Mouse (Mus musculus) C2C12 (cell line): ENCODE measurements around the gene Abcc1. TPM values are rescaled to one million over a fixed set of nuclear protein-coding genes. Genes with fewer than 3 reads are reported as not detected.

Experiments
- H3K27me3 ChIP-seq: one replicate; pipeline ENCODE4 v1.6.1; 2011; ENCODE audit not compliant: control insufficient read depth, insufficient read depth, insufficient read length
- H3K36me3 ChIP-seq: one replicate; pipeline ENCODE4 v1.6.1; 2011; ENCODE audit not compliant: control insufficient read depth, insufficient read depth
- H3K4me3 ChIP-seq: one replicate; pipeline ENCODE4 v1.5.1; 2011; ENCODE audit warnings: mild to moderate bottlenecking, control low read depth; ENCODE audit not compliant: poor library complexity, insufficient read depth, severe bottlenecking
- H3K79me2 ChIP-seq: one replicate; pipeline ENCODE4 v1.6.1; 2011; ENCODE audit not compliant: control insufficient read depth, insufficient read depth
- H3K79me3 ChIP-seq: one replicate; pipeline ENCODE4 v1.6.1; 2011; ENCODE audit warnings: low read depth, control low read depth
- H3ac ChIP-seq: one replicate; pipeline ENCODE3; 2011; ENCODE audit warnings: low read depth; ENCODE audit not compliant: control insufficient read depth, insufficient read length
- CEBPB ChIP-seq: IDR thresholded peaks from one replicate; pipeline ENCODE4 v1.6.1; 2011; ENCODE audit warnings: low read depth, mild to moderate bottlenecking, control low read depth, moderate library complexity
- CTCF ChIP-seq: IDR thresholded peaks from one replicate; pipeline ENCODE4 v1.5.1; 2011; ENCODE audit not compliant: control insufficient read depth, insufficient read depth, insufficient read length
- FOSL1 ChIP-seq: IDR thresholded peaks from one replicate; pipeline ENCODE4 v1.8.0; 2011; ENCODE audit warnings: mild to moderate bottlenecking, low read length; ENCODE audit not compliant: poor library complexity, insufficient read depth, severe bottlenecking
- MAX ChIP-seq: IDR thresholded peaks from one replicate; pipeline ENCODE4 v1.6.1; 2011; ENCODE audit warnings: mild to moderate bottlenecking, control low read depth
- MYOD1 ChIP-seq: IDR thresholded peaks from one replicate; pipeline ENCODE4 v1.6.1; 2011; ENCODE audit warnings: low read depth; ENCODE audit not compliant: control insufficient read depth, insufficient read length
- MYOG ChIP-seq: IDR thresholded peaks from one replicate; pipeline ENCODE4 v1.6.1; 2011; ENCODE audit not compliant: control insufficient read depth, insufficient read length; ENCODE audit errors: extremely low read depth
- USF1 ChIP-seq: IDR thresholded peaks from one replicate; pipeline ENCODE4 v1.6.1; 2011; ENCODE audit warnings: low read depth, mild to moderate bottlenecking, control low read depth, moderate library complexity
- polyA plus RNA-seq: library from polyadenylated mRNA; unstranded; fragments of >200 nt; fragmentation: generic; extraction: Trizol; gene quantifications from one replicate; pipeline ENCODE4 v1.2.1, GENCODE M21; 2012; ENCODE audit warnings: missing spikeins

The Abcc1 gene
- polyA plus RNA-seq, 1 experiment, result 35.8 TPM

DNA sequence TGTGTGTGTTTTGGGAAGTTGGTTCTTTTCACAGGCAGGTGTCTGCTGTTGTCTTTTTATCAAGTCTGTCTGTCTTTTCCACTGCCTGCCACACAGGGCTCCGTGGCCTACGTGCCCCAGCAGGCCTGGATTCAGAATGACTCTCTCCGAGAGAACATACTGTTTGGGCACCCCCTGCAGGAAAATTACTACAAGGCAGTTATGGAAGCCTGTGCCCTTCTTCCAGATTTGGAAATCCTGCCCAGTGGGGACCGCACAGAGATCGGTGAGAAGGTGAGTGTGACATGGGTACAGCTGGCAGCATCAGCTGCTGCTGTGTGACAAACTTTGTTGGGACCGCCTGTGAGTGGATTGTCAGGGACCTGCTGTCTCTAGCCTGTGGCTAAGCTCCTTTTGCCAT lies 83.8 kb downstream of the Abcc1 start:
- Histone ChIP-seq H3K27me3 (no peaks in the 10 kb centered on the region), H3K4me3 (no peak overlapping the region), H3K79me2 (no peaks in the 10 kb centered on the region), H3K36me3 (peaks cover 71% of the 10 kb centered on the region), H3ac (no peak overlapping the region), H3K79me3 (peaks cover 7% of the 10 kb centered on the region)
- TF ChIP-seq MYOD1, result no peak
- no peak for TF ChIP-seq MYOG
- TF ChIP-seq CTCF, result no peak
- TF ChIP-seq MAX, result no peak
- no peak for TF ChIP-seq FOSL1
- no peak for TF ChIP-seq CEBPB
- no peak for TF ChIP-seq USF1

DNA sequence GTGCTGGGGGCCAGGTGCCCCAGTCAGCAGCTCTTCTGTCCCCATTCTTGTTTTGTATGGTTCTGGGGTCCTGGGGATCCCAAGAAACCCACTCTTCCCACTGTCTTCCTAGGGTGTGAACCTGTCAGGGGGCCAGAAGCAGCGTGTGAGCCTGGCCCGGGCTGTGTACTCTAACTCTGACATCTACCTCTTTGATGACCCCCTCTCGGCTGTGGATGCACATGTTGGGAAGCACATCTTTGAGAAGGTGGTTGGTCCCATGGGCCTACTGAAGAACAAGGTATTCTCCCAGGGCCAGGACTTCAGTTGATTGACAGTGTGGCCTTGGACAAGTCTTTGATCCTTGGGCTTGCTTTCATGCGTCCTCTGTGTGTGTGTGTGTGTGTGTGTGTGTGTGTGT lies 86.0 kb downstream of the Abcc1 start:
- Histone ChIP-seq H3K4me3 (no peak overlapping the region), H3K36me3 (peaks cover 85% of the 10 kb centered on the region), H3K79me3 (peaks cover 10% of the 10 kb centered on the region), H3K79me2 (peaks cover 4% of the 10 kb centered on the region), H3K27me3 (no peaks in the 10 kb centered on the region), H3ac (no peak overlapping the region)
- no peak for TF ChIP-seq CTCF
- TF ChIP-seq CEBPB, result no peak
- TF ChIP-seq MAX, result no peak
- TF ChIP-seq FOSL1, result no peak
- TF ChIP-seq USF1, result no peak
- TF ChIP-seq MYOG, result no peak
- no peak for TF ChIP-seq MYOD1

DNA sequence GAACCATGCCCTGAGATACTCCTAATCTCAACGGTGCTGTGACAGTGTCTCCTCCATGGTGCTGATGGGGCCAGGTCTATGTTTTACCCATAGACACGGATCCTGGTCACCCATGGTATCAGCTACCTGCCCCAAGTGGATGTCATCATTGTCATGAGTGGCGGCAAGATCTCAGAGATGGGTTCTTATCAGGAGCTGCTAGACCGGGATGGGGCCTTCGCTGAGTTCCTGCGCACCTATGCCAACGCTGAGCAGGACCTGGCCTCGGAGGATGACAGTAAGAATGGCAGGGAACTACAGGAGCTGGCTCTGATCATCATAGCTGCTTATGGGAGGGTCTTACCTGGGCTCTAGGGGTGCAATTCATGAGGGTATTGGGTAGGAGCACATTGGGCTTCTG lies 86.9 kb downstream of the Abcc1 start:
- no peaks in the 10 kb centered on the region for H3K27me3 ChIP-seq
- TF ChIP-seq FOSL1 (no peak), MAX (no peak), CTCF (no peak), MYOG (no peak), MYOD1 (no peak), USF1 (no peak), CEBPB (no peak)
- H3K4me3 ChIP-seq, result no peak overlapping the region
- peaks cover 10% of the 10 kb centered on the region for H3K79me2 ChIP-seq
- peaks cover 81% of the 10 kb centered on the region for H3K36me3 ChIP-seq
- H3K79me3 ChIP-seq, result peaks cover 10% of the 10 kb centered on the region
- no peak overlapping the region for H3ac ChIP-seq

DNA sequence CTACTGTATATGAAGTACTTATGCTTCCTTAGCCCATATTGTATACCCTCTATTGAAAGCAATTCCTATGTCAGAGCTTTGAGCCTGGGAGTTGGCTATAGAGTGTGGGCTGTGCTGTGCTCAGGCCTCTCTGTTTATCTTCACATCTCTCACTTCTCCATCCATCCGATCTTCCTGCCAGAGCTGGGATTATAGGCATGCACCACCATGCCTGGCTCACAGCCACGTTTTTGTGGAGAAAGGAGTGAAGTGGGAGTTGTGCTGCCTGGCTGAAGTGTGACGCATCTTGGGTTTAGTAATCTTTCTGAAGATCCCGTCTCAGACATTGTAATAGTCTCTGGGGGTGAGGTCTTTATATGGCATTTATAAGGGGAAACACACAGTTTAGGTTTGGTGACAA lies 88.5 kb downstream of the Abcc1 start:
- Histone ChIP-seq H3K36me3 (peaks cover 82% of the 10 kb centered on the region), H3K27me3 (no peaks in the 10 kb centered on the region), H3K79me2 (peaks cover 10% of the 10 kb centered on the region), H3K79me3 (peaks cover 10% of the 10 kb centered on the region), H3ac (no peak overlapping the region), H3K4me3 (no peak overlapping the region)
- TF ChIP-seq FOSL1 (no peak), CTCF (no peak), MYOG (no peak)

DNA sequence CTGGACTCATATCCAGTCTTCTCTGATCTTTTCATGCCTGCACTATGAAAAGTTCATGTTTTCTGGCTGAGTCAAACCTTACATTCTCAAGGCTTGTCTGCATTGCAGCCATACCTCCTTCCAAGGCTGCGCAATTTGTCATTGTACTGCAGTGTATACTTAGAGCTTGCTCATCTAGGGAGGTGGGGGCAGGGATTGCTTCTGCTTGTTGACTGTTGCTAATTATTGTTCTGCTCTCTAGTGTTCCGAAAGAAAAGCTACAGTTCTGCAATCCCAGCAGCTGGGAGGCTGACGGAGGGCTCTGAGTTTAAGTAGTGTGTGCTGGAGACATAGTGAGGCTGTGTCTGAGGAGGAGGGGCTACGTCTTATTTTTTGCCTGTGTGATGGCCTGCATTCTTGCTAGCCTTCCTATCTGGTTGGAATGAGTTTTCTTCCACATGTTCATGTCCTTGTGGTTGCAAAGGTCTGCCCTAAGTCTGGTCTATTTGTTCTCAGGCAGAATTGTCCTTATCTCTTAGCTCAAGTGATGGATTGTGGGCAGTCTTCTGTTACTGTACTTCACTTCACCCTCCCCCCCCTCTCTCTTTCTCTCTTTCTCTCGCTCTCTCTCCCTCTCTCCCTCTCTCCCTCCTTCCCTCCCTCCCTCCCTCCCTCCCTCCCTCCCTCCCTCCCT lies 90.2 kb downstream of the Abcc1 start:
- Histone ChIP-seq H3K4me3 (no peak overlapping the region), H3K27me3 (no peaks in the 10 kb centered on the region), H3K79me3 (peaks cover 7% of the 10 kb centered on the region), H3K79me2 (peaks cover 10% of the 10 kb centered on the region), H3ac (no peak overlapping the region), H3K36me3 (peaks cover 72% of the 10 kb centered on the region)
- TF ChIP-seq MYOD1, result no peak
- no peak for TF ChIP-seq USF1
- TF ChIP-seq CTCF, result no peak
- TF ChIP-seq MYOG, result no peak
- TF ChIP-seq CEBPB, result no peak
- TF ChIP-seq FOSL1, result no peak
- TF ChIP-seq MAX, result no peak

DNA sequence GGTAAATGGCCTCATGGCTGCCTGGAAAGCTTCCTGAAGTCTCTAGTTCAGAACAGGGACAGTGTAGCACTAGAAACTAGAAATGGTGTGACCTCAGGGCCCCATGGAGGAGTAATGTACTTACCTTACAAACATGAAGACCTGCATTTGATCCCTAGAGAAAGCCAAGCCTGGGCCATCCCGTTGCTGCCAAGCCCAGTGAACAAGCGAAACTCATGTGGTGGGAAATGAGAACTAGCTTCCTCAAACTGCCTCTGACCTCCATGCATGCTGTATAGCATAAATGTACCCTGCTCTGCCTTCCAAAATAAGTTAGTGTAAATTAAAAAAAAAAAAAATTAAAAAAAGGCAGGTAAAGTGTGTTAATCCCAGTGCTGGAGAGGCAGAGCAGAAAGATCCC lies 101.2 kb downstream of the Abcc1 start:
- Histone ChIP-seq H3K36me3 (peaks cover 92% of the 10 kb centered on the region), H3K4me3 (no peak overlapping the region), H3K79me3 (no peaks in the 10 kb centered on the region), H3ac (no peak overlapping the region), H3K79me2 (no peaks in the 10 kb centered on the region), H3K27me3 (no peaks in the 10 kb centered on the region)
- TF ChIP-seq CTCF (no peak), CEBPB (no peak), MAX (no peak), FOSL1 (no peak), MYOD1 (no peak), USF1 (no peak), MYOG (no peak)
